Mouse (Mus musculus) splenic B cell, adult 2 months (primary cell): Measurements from ENCODE around the gene Bscl2.
"Not testable (repeated sequence)": the region's sequence is repeated elsewhere in the genome, so short reads cannot be mapped to it uniquely, and the experiment has no call there.

ENCODE experiments used
- DNase-seq: peaks from one replicate; pipeline ENCODE4 v3.0.0-alpha.2; 2011; ENCODE audit warnings: low read depth, low spot score
- H3K27me3 ChIP-seq: 2 replicates; pipeline ENCODE4 v1.6.1; 2012; ENCODE audit warnings: mild to moderate bottlenecking, low read length, moderate library complexity, mixed read lengths; ENCODE audit not compliant: control insufficient read depth, poor library complexity, insufficient read depth, severe bottlenecking
- H3K36me3 ChIP-seq: 2 replicates; pipeline ENCODE4 v1.6.1; 2012; ENCODE audit warnings: mild to moderate bottlenecking, low read length, moderate library complexity, mixed read lengths; ENCODE audit not compliant: control insufficient read depth, poor library complexity, insufficient read depth, severe bottlenecking

The Bscl2 gene

GRCm38 (mm10) chr19:8839908-8840791 is 2.9 kb downstream of the Bscl2 start:
- Histone ChIP-seq H3K36me3 (0 out of 2 replicates have a peak, but pooled peaks cover 2% of the 10 kb centered on the region), H3K27me3 (no peaks in the 10 kb centered on the region)
- DNase-seq = peak; percentile 65

GRCm38 (mm10) chr19:8841012-8841411 is 3.7 kb downstream of the Bscl2 start:
- DNase-seq = no peak
- H3K27me3 ChIP-seq = no peaks in the 10 kb centered on the region
- 0 out of 2 replicates have a peak, but pooled peaks cover 2% of the 10 kb centered on the region for H3K36me3 ChIP-seq

- H3K36me3 ChIP-seq = peaks cover 2% of the 10 kb centered on the region; the same call in 1 of the 2 replicates
- H3K27me3 ChIP-seq = no peaks in the 10 kb centered on the region
- DNase-seq = no peak
Observed at GRCm38 (mm10) chr19:8842961-8843360, 5.7 kb downstream of the Bscl2 start.

- DNase-seq = peak; percentile 86
- Histone ChIP-seq H3K36me3 (peaks cover 2% of the 10 kb centered on the region), H3K27me3 (no peaks in the 10 kb centered on the region)
Observed at GRCm38 (mm10) chr19:8844371-8845129, 7.3 kb downstream of the Bscl2 start.

- no peaks in the 10 kb centered on the region for H3K27me3 ChIP-seq
- DNase-seq = no peak
- no peaks in the 10 kb centered on the region; the same call in none of the 2 replicates for H3K36me3 ChIP-seq
Observed at GRCm38 (mm10) chr19:8848356-8848755, 11.1 kb downstream of the Bscl2 start.

- DNase-seq = no peak
- no peaks in the 10 kb centered on the region for H3K27me3 ChIP-seq
- no peaks in the 10 kb centered on the region; the same call in none of the 2 replicates for H3K36me3 ChIP-seq
Observed at GRCm38 (mm10) chr19:8850402-8850901, 13.2 kb downstream of the Bscl2 start, which contains the start of gene Lrrn4cl. Lrrn4cl (plus strand) TSS chr19:8850768.

- no peak for DNase-seq
- H3K27me3 ChIP-seq = no peaks in the 10 kb centered on the region
- no peaks in the 10 kb centered on the region; the same call in none of the 2 replicates for H3K36me3 ChIP-seq
Observed at GRCm38 (mm10) chr19:8851639-8852038, 14.4 kb downstream of the Bscl2 start.

GRCm38 (mm10) chr19:8852236-8852928 is 15.1 kb downstream of the Bscl2 start:
- Histone ChIP-seq H3K36me3 (no peaks in the 10 kb centered on the region; the same call in 1 of the 2 replicates), H3K27me3 (no peaks in the 10 kb centered on the region)
- DNase-seq = no peak

GRCm38 (mm10) chr19:8853117-8853516 is 15.8 kb downstream of the Bscl2 start:
- Histone ChIP-seq H3K36me3 (no peaks in the 10 kb centered on the region; the same call in 1 of the 2 replicates), H3K27me3 (no peaks in the 10 kb centered on the region)
- no peak for DNase-seq

GRCm38 (mm10) chr19:8857689-8858088 is 20.4 kb downstream of the Bscl2 start:
- DNase-seq = peak; percentile 65
- Histone ChIP-seq H3K27me3 (no peaks in the 10 kb centered on the region), H3K36me3 (no peaks in the 10 kb centered on the region)

GRCm38 (mm10) chr19:8859018-8859417 is 21.8 kb downstream of the Bscl2 start:
- no peaks in the 10 kb centered on the region for H3K27me3 ChIP-seq
- peak; percentile 66 for DNase-seq
- no peaks in the 10 kb centered on the region for H3K36me3 ChIP-seq

- no peaks in the 10 kb centered on the region for H3K27me3 ChIP-seq
- no peak for DNase-seq
- peaks cover 2% of the 10 kb centered on the region; the same call in 1 of the 2 replicates for H3K36me3 ChIP-seq
Observed at GRCm38 (mm10) chr19:8864265-8864664, 27.0 kb downstream of the Bscl2 start.

GRCm38 (mm10) chr19:8870381-8870780 is 33.1 kb downstream of the Bscl2 start:
- H3K36me3 ChIP-seq, H3K27me3 ChIP-seq, DNase-seq: not testable (repeated sequence)

- no peaks in the 10 kb centered on the region for H3K27me3 ChIP-seq
- DNase-seq = no peak
- H3K36me3 ChIP-seq = peaks cover 6% of the 10 kb centered on the region
Observed at GRCm38 (mm10) chr19:8870838-8871237, 33.6 kb downstream of the Bscl2 start.
